Mouse (Mus musculus) embryonic facial prominence, embryonic 11.5 days (tissue): ENCODE measurements at regions not wholly inside any gene's neighbourhood (a gene's known extent, or its start where the extent isn't known, plus 50 kb on each side); places are given as distances from the start of the nearest gene placed in this dataset.

Experiments used
- ATAC-seq: fragments of 200-750 bp; cut with Nextera tagmentation; replicated peaks from 2 replicates; pipeline ENCODE4 v1.8.0; 2017; ENCODE audit warnings: low read depth; ENCODE audit not compliant: insufficient number of reproducible peaks, low FRiP score, low TSS enrichment
- DNase-seq: peaks from one replicate; pipeline ENCODE4 v3.0.0-alpha.2; 2015; ENCODE audit warnings: low spot score
- H3K27ac ChIP-seq: fragments of 300-500 bp; sonication (generic); replicated peaks from 2 replicates; pipeline ENCODE4 v1.5.1; 2014; ENCODE audit warnings: mild to moderate bottlenecking, low read depth, low read length, control low read depth
- H3K27me3 ChIP-seq: fragments of 300-500 bp; sonication (generic); 2 replicates; pipeline ENCODE4 v1.6.1; 2014; ENCODE audit warnings: mild to moderate bottlenecking, low read length, moderate library complexity, mixed read lengths; ENCODE audit not compliant: control insufficient read depth, insufficient read depth
- H3K36me3 ChIP-seq: fragments of 300-500 bp; sonication (generic); replicated peaks from 2 replicates; pipeline ENCODE4 v1.6.1; 2014; ENCODE audit warnings: low read depth, mild to moderate bottlenecking, low read length, moderate library complexity, mixed read lengths; ENCODE audit not compliant: control insufficient read depth, insufficient read depth
- H3K4me1 ChIP-seq: fragments of 300-500 bp; sonication (generic); 2 replicates; pipeline ENCODE4 v1.6.1; 2014; ENCODE audit warnings: low read length, mixed read lengths; ENCODE audit not compliant: control insufficient read depth, insufficient read depth
- H3K4me2 ChIP-seq: fragments of 300-500 bp; sonication (generic); 2 replicates; pipeline ENCODE4 v1.6.1; 2014; ENCODE audit warnings: low read depth, mild to moderate bottlenecking, control low read depth, low read length, moderate library complexity
- H3K4me3 ChIP-seq: fragments of 300-500 bp; sonication (generic); 2 replicates; pipeline ENCODE4 v1.5.1; 2014; ENCODE audit warnings: low read depth, low read length, control low read depth
- H3K9ac ChIP-seq: fragments of 300-500 bp; sonication (generic); replicated peaks from 2 replicates; pipeline ENCODE4 v1.6.1; 2014; ENCODE audit warnings: mild to moderate bottlenecking, control low read depth, low read length
- H3K9me3 ChIP-seq: fragments of 300-500 bp; sonication (generic); replicated peaks from 2 replicates; pipeline ENCODE4 v1.6.1; 2016; ENCODE audit warnings: mild to moderate bottlenecking, low read length, inconsistent platforms, mixed read lengths; ENCODE audit not compliant: control insufficient read depth
- WGBS: fragments of 180-500 bp; shearing (Covaris S2); extraction: QIAGEN DNeasy Blood & Tissue Kit; methylation state at CpG from one replicate; pipeline ENCODE4 v1.1.7; 2014; 5-methylcytosine and 5-hydroxymethylcytosine counted together

DNA sequence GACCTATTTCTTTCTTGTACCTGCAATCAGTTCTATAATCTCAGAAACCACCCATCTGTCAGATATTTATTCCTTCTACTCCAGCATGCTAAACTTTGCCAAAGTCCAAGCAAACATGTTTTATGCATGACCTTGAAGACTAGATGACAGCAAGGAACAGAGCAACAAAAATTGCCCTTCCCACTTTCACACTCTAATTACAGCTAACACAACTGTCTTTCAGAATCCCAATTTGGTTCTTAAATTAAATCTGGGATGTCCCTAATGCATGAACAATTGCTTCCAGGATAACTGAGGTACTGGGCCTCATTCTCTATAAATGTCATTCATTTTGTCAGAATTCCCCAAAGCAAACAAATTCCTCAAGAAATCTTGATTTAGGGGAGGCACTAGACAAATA lies 454.4 kb upstream of the Lrrc7 start:
- no peak overlapping the region for H3K4me2 ChIP-seq
- H3K9me3 ChIP-seq = no peaks in the 10 kb centered on the region
- H3K4me3 ChIP-seq = no peak overlapping the region
- H3K36me3 ChIP-seq = no peaks in the 10 kb centered on the region
- H3K4me1 ChIP-seq = no peaks in the 10 kb centered on the region
- DNase-seq = no peak
- no peak for ATAC-seq
- no peak overlapping the region for H3K27ac ChIP-seq
- H3K27me3 ChIP-seq = no peaks in the 10 kb centered on the region
- no peak overlapping the region for H3K9ac ChIP-seq

DNA sequence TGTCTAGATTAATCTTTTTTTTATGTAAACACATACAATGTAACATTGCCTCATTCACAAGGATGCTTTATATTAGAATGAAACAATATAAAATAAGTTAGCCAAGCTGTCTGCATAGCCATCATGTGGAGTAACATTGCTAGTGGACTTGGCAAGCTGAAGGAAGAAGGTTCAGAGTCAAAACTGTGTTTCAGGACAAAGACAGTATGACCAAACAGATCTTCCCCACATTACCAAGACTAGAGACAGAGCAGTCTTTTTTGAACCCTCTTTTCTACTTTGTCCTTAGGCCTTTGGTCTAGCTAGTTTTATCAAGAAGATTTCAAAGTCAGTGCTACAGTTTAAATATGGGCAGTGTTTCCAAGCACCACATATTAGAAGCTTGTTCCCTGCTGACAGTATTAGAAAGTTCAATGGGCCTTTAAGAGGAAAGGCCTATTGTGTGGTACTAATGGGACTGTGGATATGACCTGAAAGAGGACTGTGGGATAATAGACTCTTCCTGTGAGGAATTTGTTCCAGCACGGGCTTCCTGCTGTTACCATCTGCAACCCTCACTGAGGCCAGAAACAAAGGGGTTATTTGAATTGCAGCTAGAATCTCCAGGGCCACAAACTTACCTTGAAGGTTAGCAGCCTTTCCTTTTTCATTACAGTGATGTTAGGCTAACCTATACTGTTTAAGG lies 449.1 kb upstream of the Lrrc7 start:
- DNase-seq (no peak), ATAC-seq (0 out of 2 replicates have a peak, but pooled peaks have one; percentile 23)
- Histone ChIP-seq H3K9me3 (no peaks in the 10 kb centered on the region), H3K4me2 (no peak overlapping the region), H3K27ac (no peak overlapping the region), H3K9ac (no peak overlapping the region), H3K36me3 (no peaks in the 10 kb centered on the region), H3K4me1 (no peaks in the 10 kb centered on the region), H3K4me3 (no peak overlapping the region), H3K27me3 (no peaks in the 10 kb centered on the region)
- 9% methylated on average over 1 of the region's 1 CpGs for WGBS

GRCm38 (mm10) chr3:159004013-159004412 lies 442.0 kb upstream of the Lrrc7 start:
- Histone ChIP-seq H3K4me3 (no peak overlapping the region), H3K36me3 (no peaks in the 10 kb centered on the region), H3K4me2 (no peak overlapping the region), H3K4me1 (no peaks in the 10 kb centered on the region), H3K27me3 (no peaks in the 10 kb centered on the region), H3K9ac (no peak overlapping the region), H3K27ac (no peak overlapping the region), H3K9me3 (no peaks in the 10 kb centered on the region)
- ATAC-seq = no peak
- no peak for DNase-seq
- 18% methylated on average over 1 of the region's 1 CpGs for WGBS

DNA sequence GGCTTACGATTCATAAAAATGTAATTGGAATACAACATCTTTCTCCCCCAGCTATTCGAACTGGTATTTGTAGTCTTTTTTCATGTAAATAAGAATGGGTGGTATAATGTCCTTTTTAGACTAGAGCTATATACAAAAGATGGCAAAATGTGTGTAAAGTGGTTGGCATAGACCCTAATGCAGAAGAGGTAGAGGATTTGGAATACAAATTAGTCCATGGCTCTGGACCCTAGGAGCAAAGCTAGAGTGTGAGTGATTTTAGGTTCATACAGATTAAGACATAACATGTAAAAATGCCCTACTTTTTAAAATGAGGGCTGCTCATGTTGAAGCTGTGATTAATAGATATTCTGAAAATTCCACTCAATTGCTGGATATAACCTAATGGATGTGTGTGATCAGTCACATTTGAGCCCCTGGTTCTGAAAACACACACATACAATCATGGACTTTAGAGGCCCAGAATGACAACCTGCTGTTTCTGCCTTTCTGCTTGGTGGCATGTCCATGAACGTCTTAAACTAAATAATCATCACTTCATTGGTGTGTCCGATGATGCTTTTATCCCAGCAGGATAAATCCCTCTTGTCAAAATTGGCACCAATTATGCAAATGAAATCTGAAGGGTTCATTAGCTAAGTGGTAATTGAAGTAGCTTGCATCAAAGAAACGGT lies 423.6 kb upstream of the Lrrc7 start:
- WGBS = 74% methylated on average over 5 of the region's 5 CpGs
- no peaks in the 10 kb centered on the region for H3K4me1 ChIP-seq
- no peaks in the 10 kb centered on the region for H3K9me3 ChIP-seq
- H3K4me3 ChIP-seq = no peak overlapping the region
- no peak overlapping the region for H3K27ac ChIP-seq
- H3K4me2 ChIP-seq = no peak overlapping the region
- no peak overlapping the region for H3K9ac ChIP-seq
- H3K36me3 ChIP-seq = no peaks in the 10 kb centered on the region
- DNase-seq (no peak), ATAC-seq (no peak)
- H3K27me3 ChIP-seq = no peaks in the 10 kb centered on the region

DNA sequence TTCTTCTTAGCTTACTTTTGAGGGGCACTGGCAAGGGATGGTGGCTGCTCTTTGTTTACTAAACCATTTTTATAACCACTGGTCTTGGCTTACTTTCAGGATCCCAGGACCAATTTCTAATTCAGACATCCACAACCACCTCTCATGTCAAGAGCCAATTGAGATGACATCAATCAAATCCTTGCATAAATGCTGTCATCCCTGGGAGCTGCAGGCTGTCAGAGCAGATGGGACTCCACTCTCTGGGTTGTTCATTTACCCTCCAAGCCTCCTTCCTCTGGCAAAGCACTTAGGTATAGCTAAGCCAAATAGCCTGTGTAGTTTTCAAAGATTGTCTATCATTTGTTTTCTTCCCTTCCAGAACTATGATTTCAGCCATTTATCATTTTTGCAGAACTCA lies 385.0 kb upstream of the Lrrc7 start:
- DNase-seq (no peak), ATAC-seq (no peak)
- H3K27me3 ChIP-seq = no peaks in the 10 kb centered on the region
- no peak overlapping the region for H3K4me2 ChIP-seq
- H3K4me3 ChIP-seq = no peak overlapping the region
- no peak overlapping the region for H3K9ac ChIP-seq
- H3K4me1 ChIP-seq = no peaks in the 10 kb centered on the region
- H3K27ac ChIP-seq = no peak overlapping the region
- H3K9me3 ChIP-seq = no peaks in the 10 kb centered on the region
- no peaks in the 10 kb centered on the region for H3K36me3 ChIP-seq

- H3K4me2 ChIP-seq = no peak overlapping the region
- no peak for ATAC-seq
- no peaks in the 10 kb centered on the region for H3K9me3 ChIP-seq
- no peak overlapping the region for H3K9ac ChIP-seq
- H3K36me3 ChIP-seq = no peaks in the 10 kb centered on the region
- no peak for DNase-seq
- WGBS = 45% methylated on average over 2 of the region's 2 CpGs
- no peaks in the 10 kb centered on the region for H3K4me1 ChIP-seq
- no peak overlapping the region for H3K27ac ChIP-seq
- no peak overlapping the region for H3K4me3 ChIP-seq
- H3K27me3 ChIP-seq = no peaks in the 10 kb centered on the region
Measured at GRCm38 (mm10) chr3:158905104-158905503, 343.1 kb upstream of the Lrrc7 start.

- Histone ChIP-seq H3K36me3 (no peaks in the 10 kb centered on the region), H3K9me3 (no peaks in the 10 kb centered on the region), H3K27ac (no peak overlapping the region), H3K4me2 (no peak overlapping the region), H3K4me1 (no peaks in the 10 kb centered on the region), H3K4me3 (no peak overlapping the region), H3K9ac (no peak overlapping the region), H3K27me3 (no peaks in the 10 kb centered on the region)
- DNase-seq (no peak), ATAC-seq (no peak)
Measured at GRCm38 (mm10) chr3:158899458-158899857, 337.4 kb upstream of the Lrrc7 start.

DNA sequence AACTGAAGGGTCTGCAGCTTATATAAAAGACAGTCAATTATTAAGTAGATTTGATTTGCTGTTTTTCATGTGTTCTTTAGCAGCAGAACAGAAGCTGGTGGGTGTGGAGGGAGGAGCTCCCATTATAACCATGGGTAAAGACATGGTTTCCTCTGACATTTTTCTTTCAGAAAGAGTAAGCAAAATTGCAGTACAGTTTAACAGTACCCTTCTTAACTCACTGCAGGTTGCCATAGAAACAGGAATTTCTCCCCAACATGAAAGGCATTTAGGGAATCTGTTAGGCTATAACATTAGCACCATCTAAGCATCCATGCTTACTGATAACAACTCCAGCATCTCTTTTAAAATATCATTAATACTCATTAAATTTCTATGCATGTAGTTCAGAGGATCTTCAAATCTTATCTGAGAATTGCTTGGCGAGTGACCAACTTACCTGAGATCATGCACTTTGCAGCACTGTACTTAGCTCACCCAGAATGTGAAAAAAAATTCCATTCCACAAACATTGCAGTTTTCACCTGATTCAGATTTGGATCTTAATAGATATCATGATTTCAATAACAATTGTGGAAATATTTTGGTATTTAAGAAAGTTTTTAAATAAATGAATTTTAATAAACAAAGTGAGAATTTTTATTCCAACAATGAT lies 324.8 kb upstream of the Lrrc7 start:
- 86% methylated on average over 1 of the region's 1 CpGs for WGBS
- Histone ChIP-seq H3K4me1 (no peaks in the 10 kb centered on the region), H3K27ac (no peak overlapping the region), H3K9ac (no peak overlapping the region), H3K36me3 (no peaks in the 10 kb centered on the region), H3K27me3 (no peaks in the 10 kb centered on the region), H3K9me3 (no peaks in the 10 kb centered on the region), H3K4me3 (no peak overlapping the region), H3K4me2 (no peak overlapping the region)
- DNase-seq (no peak), ATAC-seq (no peak)
